Mouse (Mus musculus) heart, postnatal 0 days (tissue): ENCODE results near the gene Syngap1. TPM values are rescaled to one million over a fixed set of nuclear protein-coding genes. Genes with fewer than 3 reads are reported as not detected.
A peak's percentile ranks its signal among the peaks of the same experiment; 100 is the strongest.

Source experiments
- ATAC-seq: fragments of 200-750 bp; cut with Nextera tagmentation; 2 replicates; pipeline ENCODE4 v1.8.0; 2017; ENCODE audit warnings: low read depth, moderate number of reproducible peaks, moderate library complexity; ENCODE audit not compliant: insufficient read depth
- DNase-seq: peaks from one replicate; pipeline ENCODE4 v3.0.0-alpha.2; 2016; ENCODE audit warnings: low spot score
- H3K27ac ChIP-seq: fragments of 300-500 bp; sonication (generic); 2 replicates; pipeline ENCODE4 v1.5.1; 2014; ENCODE audit warnings: low read depth, mild to moderate bottlenecking
- H3K27me3 ChIP-seq: fragments of 300-500 bp; sonication (generic); 2 replicates; pipeline ENCODE4 v1.6.1; 2014; ENCODE audit warnings: low read length, mixed read lengths; ENCODE audit not compliant: control insufficient read depth, insufficient read depth
- H3K36me3 ChIP-seq: fragments of 300-500 bp; sonication (generic); replicated peaks from 2 replicates; pipeline ENCODE4 v1.6.1; 2014; ENCODE audit warnings: low read length, mixed read lengths; ENCODE audit not compliant: control insufficient read depth, insufficient read depth
- H3K4me1 ChIP-seq: fragments of 300-500 bp; sonication (generic); 2 replicates; pipeline ENCODE4 v1.6.1; 2014; ENCODE audit warnings: antibody characterized with exemption; ENCODE audit not compliant: control insufficient read depth, insufficient read depth
- H3K4me2 ChIP-seq: fragments of 300-500 bp; sonication (generic); 2 replicates; pipeline ENCODE4 v1.6.1; 2014; ENCODE audit warnings: low read depth, mild to moderate bottlenecking, low read length, moderate library complexity
- H3K4me3 ChIP-seq: fragments of 300-500 bp; sonication (generic); 2 replicates; pipeline ENCODE4 v1.5.1; 2014; ENCODE audit warnings: low read depth, low read length
- H3K9ac ChIP-seq: fragments of 300-500 bp; sonication (generic); replicated peaks from 2 replicates; pipeline ENCODE4 v1.6.1; 2014; ENCODE audit warnings: low read depth, low read length, mixed read lengths
- H3K9me3 ChIP-seq: fragments of 300-500 bp; sonication (generic); replicated peaks from 2 replicates; pipeline ENCODE4 v1.6.1; 2016; ENCODE audit warnings: low read length; ENCODE audit not compliant: control insufficient read depth
- CTCF ChIP-seq: IDR thresholded peaks from 2 replicates; pipeline ENCODE4 v1.5.1; 2016; ENCODE audit warnings: antibody characterized with exemption, control low read depth, low read depth
- EP300 ChIP-seq: IDR thresholded peaks from 2 replicates; pipeline ENCODE4 v1.6.1; 2016; ENCODE audit warnings: antibody characterized with exemption, low read depth
- WGBS: fragments of 180-500 bp; shearing (Covaris S2); extraction: QIAGEN DNeasy Blood & Tissue Kit; methylation state at CpG from one replicate; pipeline ENCODE4 v1.1.7; 2014; 5-methylcytosine and 5-hydroxymethylcytosine counted together
- polyA plus RNA-seq: library from polyadenylated mRNA; unstranded; fragments of >200 nt; fragmentation: Nextera tagmentation; extraction: Ambion mirVana; gene quantifications from 2 replicates; pipeline ENCODE4 v1.2.1, GENCODE M21; 2015
- total RNA-seq: library from RNA; depleted of rRNA; stranded (reverse); fragments of >200 nt; gene quantifications from 2 replicates; pipeline ENCODE4 v1.2.3, GENCODE M21; 2014; ENCODE audit warnings: low replicate concordance

Syngap1 gene
- total and polyA plus RNA-seq, 2 experiments from 2014 or later = 0.45 to 4.3 TPM

DNA sequence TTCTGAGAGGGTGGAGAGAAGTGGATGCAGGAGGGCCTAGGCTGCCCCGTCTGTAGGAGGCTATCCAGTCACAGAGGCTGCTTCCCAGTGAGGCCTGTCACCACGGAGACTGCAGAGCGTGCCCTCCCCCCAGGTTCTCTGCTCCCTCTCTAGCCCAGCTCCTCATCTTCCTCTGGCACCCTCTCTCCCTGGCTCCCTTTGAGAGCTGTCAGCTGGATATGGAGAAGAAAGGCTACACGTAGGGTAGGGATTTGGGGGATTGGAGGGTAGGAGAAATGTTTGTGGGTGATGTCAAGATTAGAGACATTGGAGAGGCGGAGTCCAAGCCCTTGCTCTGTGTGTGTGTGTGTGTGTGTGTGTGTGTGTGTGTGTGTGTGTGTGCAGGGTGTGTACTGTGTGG lies 8.8 kb downstream of the Syngap1 start:
- no peaks in the 10 kb centered on the region for H3K27me3 ChIP-seq
- H3K36me3 ChIP-seq = no peaks in the 10 kb centered on the region
- ATAC-seq (no peak), DNase-seq (no peak)
- WGBS = 61% methylated on average over 5 of the region's 5 CpGs
- no peak overlapping the region for H3K9ac ChIP-seq
- H3K4me3 ChIP-seq = no peak overlapping the region
- H3K4me2 ChIP-seq = no peak overlapping the region
- peaks cover 44% of the 10 kb centered on the region for H3K4me1 ChIP-seq
- no peak for TF ChIP-seq EP300
- no peak for TF ChIP-seq CTCF
- no peaks in the 10 kb centered on the region for H3K9me3 ChIP-seq
- H3K27ac ChIP-seq = 0 out of 2 replicates have a peak overlapping the region, but pooled peaks have one; percentile 15

DNA sequence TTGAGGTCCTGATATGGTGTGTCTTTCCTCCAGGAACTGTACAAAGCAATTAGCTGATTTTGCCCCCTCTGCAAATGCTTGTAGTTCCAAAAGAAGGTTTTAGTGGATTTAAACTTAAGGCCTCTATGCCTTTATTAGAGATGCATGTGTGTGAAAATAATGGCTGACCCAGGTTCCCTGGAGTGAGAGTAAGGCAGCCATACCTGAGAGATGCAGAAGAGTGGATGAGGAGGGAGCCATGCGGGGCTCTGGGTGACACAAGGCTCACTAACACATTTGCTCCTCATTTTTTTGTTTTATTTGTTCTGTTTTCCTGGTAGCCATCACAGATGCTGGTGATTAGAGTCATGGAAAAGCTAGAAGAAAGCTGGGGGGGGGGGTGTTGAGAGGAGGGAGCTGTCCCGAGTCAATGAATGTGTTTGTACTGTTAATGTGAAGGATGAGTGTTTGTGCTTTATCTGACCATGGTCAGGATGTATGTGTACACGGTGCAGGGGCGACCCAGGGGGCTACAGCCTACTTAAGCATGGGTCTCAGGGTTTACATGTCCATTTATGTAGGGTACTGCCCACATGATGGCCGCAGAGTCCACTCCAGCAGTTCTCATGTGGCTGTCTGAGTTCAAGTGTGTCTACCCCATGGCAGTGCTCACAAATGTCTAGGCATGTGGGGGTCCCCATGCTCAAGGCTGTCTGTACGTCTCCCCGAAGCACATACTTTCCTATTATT lies 9.7 kb downstream of the Syngap1 start:
- DNase-seq = no peak
- Histone ChIP-seq H3K9ac (no peak overlapping the region), H3K4me3 (peak overlapping the region; percentile 31), H3K4me2 (peak overlapping the region; percentile 57), H3K4me1 (peaks cover 48% of the 10 kb centered on the region), H3K27ac (no peak overlapping the region), H3K9me3 (no peaks in the 10 kb centered on the region), H3K36me3 (no peaks in the 10 kb centered on the region), H3K27me3 (no peaks in the 10 kb centered on the region)
- TF ChIP-seq EP300 (no peak), CTCF (no peak)
- WGBS = 46% methylated on average over 7 of the region's 7 CpGs
- ATAC-seq = no peak

DNA sequence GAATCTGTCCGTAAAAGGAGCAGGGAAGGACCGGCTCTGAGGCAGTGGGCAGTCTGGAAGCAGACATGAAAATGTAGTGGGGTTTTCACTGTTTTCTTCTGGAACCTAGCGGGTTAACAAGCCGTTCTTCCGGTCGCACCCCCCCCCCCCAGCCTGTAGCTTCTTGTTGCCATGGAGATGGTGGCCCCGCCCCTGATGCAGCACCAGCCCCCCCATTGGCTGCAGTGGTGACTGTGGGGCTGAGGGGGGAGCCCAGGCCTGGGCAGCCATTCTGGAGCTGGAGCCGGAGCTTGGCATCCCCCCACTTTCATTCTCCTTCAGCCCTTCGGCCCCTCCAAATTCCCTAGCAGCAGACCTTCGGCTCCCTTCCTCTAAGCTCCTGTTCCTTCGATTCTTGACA lies 10.4 kb downstream of the Syngap1 start:
- no peak for TF ChIP-seq CTCF
- no peak for TF ChIP-seq EP300
- Histone ChIP-seq H3K36me3 (no peaks in the 10 kb centered on the region), H3K4me1 (peaks cover 48% of the 10 kb centered on the region), H3K4me2 (peak overlapping the region; percentile 57), H3K9ac (peak overlapping the region; percentile 31; the same call in 1 of the 2 replicates), H3K27me3 (no peaks in the 10 kb centered on the region), H3K27ac (no peak overlapping the region), H3K4me3 (peak overlapping the region; percentile 31), H3K9me3 (no peaks in the 10 kb centered on the region)
- ATAC-seq (peak; percentile 37; the same call in 1 of the 2 replicates), DNase-seq (peak; percentile 52)
- 6% methylated on average over 11 of the region's 11 CpGs for WGBS

DNA sequence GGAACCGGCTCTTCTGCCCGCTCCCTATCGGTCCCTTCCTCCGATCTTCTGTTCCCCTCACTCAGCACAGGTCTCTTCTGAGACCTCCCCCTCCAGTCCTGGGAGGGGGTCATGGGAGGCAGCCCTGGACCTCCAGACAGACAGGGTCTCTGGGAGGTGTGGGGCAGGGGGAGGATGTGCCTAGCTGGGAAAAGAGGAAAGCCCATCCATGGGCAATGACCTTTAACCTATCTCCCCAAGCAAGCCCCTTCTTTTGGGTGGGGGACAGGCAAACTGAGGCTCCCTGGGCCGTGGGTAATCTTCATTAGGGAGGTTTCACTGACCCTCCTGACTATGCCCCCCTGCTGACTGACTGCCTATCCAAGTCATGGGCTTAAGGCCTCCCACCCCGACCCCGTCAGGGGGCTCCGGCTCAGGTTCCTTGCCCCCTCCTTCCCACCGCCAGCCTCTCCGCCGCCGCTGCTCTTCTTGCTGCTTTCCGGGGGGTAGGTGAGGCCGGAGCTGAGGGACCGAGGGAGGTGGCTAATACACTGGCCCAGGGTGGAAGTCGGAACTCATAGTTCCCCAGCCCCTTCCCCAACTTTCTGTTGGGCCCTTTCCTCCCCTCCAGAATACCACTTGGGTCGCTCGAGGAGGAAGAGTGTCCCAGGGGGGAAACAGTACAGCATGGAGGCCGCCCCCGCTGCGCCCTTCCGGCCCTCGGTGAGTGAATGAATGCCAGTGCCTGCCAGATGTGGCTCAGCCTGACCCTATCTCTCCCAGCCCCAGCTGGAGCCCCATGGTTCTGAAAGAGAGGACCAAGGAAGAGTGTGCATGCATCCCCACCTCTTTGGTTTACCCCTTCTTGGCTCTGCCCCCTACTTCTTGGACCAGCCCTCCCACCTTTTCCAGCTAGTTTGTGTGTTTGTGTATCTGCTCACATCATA lies 11.2 kb downstream of the Syngap1 start:
- peak overlapping the region; percentile 31 for H3K9ac ChIP-seq
- no peaks in the 10 kb centered on the region for H3K36me3 ChIP-seq
- H3K27ac ChIP-seq = no peak overlapping the region
- TF ChIP-seq EP300 (no peak), CTCF (no peak)
- no peaks in the 10 kb centered on the region for H3K9me3 ChIP-seq
- no peaks in the 10 kb centered on the region for H3K27me3 ChIP-seq
- peak overlapping the region; percentile 31 for H3K4me3 ChIP-seq
- 43% methylated on average over 20 of the region's 23 CpGs for WGBS
- no peak for DNase-seq
- ATAC-seq = no peak
- H3K4me2 ChIP-seq = peak overlapping the region; percentile 57
- peaks cover 48% of the 10 kb centered on the region for H3K4me1 ChIP-seq

DNA sequence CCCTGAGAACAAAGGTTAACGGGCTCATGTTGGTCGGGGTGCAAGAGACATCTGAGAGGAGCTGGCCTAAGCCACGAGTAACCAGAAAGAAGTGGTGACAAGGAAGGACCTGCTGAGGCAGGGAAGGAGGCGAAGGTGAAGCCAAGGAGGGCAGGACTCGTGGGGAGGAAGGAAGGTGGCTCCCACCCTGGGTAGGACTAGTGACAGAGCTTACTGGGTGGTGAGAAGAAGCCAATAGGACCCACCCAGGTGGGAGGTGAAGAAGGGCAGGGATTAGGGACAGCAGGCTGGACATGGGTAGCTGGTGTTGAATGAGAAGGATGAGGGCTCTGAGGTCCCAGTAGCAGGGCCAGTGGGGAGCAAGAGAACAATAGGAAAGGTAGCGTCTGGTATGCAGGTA lies 12.1 kb downstream of the Syngap1 start:
- ATAC-seq = no peak
- H3K4me1 ChIP-seq = peaks cover 48% of the 10 kb centered on the region
- peak overlapping the region; percentile 58 for H3K4me2 ChIP-seq
- H3K27ac ChIP-seq = peak overlapping the region; percentile 18; the same call in 1 of the 2 replicates
- no peaks in the 10 kb centered on the region for H3K9me3 ChIP-seq
- DNase-seq = no peak
- TF ChIP-seq CTCF (no peak), EP300 (no peak)
- H3K4me3 ChIP-seq = no peak overlapping the region
- WGBS = 41% methylated on average over 6 of the region's 6 CpGs
- no peaks in the 10 kb centered on the region for H3K27me3 ChIP-seq
- H3K9ac ChIP-seq = peak overlapping the region; percentile 42
- 0 out of 2 replicates have a peak, but pooled peaks cover 4% of the 10 kb centered on the region for H3K36me3 ChIP-seq
